Mouse (Mus musculus) hindlimb bud, embryonic 11.5 days (tissue): ENCODE results near the gene Taar5.

Experiments
- DNase-seq: peaks from one replicate; pipeline ENCODE4 v3.0.0-alpha.2; 2012; ENCODE audit warnings: low read depth, low spot score; ENCODE audit errors: extremely low spot score

Taar5 gene

DNA sequence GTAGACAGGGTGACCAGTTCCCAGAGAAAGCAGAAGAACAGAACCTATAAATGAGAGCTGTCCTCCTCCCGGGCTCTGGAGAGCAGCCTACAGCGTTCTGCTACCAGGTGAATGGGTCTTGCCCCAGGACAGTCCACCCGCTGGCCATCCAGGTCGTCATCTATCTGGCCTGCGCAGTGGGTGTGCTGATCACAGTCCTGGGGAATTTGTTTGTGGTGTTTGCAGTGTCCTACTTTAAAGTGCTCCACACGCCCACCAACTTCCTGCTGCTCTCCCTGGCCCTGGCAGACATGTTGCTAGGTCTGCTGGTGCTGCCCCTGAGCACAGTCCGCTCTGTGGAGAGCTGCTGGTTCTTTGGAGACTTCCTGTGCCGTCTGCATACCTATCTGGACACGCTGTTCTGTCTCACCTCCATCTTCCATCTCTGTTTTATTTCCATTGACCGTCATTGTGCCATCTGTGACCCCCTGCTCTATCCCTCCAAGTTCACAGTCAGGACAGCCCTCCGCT lies at the start of gene Taar5:
TSS of gene Taar5 (plus strand) at position 51 of the 510 bp plus-strand sequence.
- DNase-seq = no peak

DNA sequence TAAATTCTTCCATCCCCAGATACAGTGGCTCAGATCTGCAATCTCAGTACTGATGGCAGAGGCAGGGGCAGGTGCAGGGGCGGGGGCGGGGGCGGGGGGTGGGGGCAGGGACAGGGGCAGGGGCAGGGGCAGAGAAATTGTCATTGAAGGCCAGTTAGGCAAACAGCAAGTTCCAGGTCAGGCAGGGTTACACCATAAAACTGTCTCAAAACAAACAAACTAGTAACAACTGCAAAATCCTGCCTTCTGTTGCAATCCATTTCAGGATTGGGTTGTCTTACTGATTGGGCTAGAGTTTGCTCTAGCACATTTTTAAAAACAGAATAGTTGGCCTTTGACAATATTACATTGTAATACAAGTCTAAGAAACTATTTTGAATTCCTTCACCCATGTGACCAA lies 48.0 kb upstream of the Taar5 start:
- DNase-seq = no peak

- DNase-seq = no peak
Observed at GRCm38 (mm10) chr10:23923941-23924340, 46.6 kb upstream of the Taar5 start.

GRCm38 (mm10) chr10:23937613-23938012 lies 32.9 kb upstream of the Taar5 start:
- DNase-seq = no peak

GRCm38 (mm10) chr10:23938312-23938711 lies 32.2 kb upstream of the Taar5 start, which contains the start of gene Taar2:
Gene Taar2, plus strand, starts transcription at chr10:23938572.
- DNase-seq = no peak

DNA sequence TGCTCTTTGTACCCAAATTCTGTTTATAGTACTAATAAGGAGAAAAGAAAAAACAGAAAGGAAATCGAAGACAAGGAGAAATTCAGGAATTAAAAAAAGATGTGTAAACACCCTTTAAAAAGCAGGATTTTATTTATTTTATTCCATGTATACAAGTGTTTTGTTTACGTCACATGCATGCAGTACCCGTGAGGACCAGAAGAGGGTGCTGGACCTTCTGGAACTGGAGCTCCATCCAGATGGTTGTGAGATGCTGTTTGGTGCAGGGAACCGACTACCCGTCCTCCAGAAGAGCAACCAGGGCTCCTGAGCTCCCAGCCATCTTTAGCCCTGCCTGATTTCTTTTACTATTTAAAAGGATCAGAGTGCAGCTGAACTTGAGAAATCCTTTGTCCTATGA lies 28.0 kb upstream of the Taar5 start:
- no peak for DNase-seq

DNA sequence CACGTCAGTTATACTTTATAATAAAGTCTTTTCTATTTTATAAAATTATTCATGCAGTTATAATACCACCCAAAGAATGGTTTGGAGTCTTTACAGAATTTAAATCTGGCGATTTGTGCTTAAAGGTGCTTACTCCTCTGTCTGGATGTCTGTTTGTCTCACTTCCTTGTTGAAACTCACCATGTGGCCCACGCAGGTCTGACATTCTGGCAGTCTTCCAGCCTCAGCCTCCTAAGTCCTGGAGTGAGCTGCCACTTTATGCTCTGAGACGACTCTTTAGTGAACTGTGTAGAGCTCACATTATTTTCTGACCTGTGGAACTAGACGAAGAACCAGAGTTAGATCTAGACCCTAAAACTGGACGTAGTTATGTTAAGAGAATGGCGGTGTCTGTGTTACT lies 22.5 kb upstream of the Taar5 start:
- DNase-seq = no peak

GRCm38 (mm10) chr10:23949508-23950005 lies 20.9 kb upstream of the Taar5 start, which contains the start of gene Taar3:
Gene Taar3, plus strand, starts transcription at chr10:23949558.
- DNase-seq = no peak

- no peak for DNase-seq
Observed at GRCm38 (mm10) chr10:23951714-23952113, 18.8 kb upstream of the Taar5 start.

GRCm38 (mm10) chr10:23959071-23959470 lies 11.4 kb upstream of the Taar5 start:
- DNase-seq = no peak

GRCm38 (mm10) chr10:23960444-23960915 lies 10.0 kb upstream of the Taar5 start, which contains the start of gene Taar4:
Gene Taar4, plus strand, starts transcription at chr10:23960494.
- no peak for DNase-seq

DNA sequence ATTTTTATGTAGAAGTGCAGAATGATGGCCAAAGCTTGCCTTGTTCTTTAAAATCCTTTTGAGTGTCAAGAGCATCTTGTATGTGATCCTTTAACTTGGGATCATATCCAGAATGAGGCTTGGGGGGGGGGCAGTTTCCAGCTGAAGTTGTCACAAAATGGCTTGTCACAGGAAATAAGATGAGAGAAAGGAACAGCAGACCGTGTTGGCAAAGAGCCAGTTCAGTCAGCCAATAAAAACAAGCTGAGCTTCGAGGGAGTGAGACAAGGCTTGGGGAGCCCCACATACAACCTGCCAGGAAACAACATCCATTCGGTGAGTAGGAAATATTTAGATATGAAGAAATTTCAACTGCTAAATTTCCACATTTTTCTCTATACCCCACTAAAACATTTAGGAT lies 7.1 kb upstream of the Taar5 start:
- DNase-seq = no peak

GRCm38 (mm10) chr10:23964921-23965610 lies 5.4 kb upstream of the Taar5 start:
- DNase-seq = no peak

DNA sequence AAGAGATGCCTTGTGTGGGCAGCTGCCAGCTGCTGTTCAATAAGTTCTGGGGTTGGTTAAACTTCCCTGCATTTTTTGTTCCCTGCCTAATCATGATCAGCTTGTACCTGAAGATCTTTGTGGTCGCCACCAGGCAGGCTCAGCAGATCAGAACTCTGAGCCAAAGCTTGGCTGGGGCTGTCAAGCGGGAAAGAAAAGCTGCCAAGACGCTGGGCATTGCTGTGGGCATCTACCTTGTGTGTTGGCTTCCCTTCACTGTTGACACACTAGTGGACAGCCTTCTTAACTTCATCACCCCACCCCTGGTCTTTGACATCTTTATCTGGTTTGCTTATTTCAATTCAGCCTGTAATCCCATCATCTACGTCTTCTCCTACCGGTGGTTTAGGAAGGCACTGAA lies 750 bp downstream of the Taar5 start:
- DNase-seq = no peak

- no peak for DNase-seq
Observed at GRCm38 (mm10) chr10:23977958-23978357, 7.5 kb downstream of the Taar5 start.

GRCm38 (mm10) chr10:23978901-23979705 lies 8.6 kb downstream of the Taar5 start:
- DNase-seq = peak; percentile 46

- no peak for DNase-seq
Observed at GRCm38 (mm10) chr10:23985546-23985945, 15.0 kb downstream of the Taar5 start, which contains the start of gene Taar6. Gene Taar6, minus strand, starts transcription at chr10:23985646.

- no peak for DNase-seq
Observed at GRCm38 (mm10) chr10:23986419-23986818, 15.9 kb downstream of the Taar5 start.

GRCm38 (mm10) chr10:23993381-23993780 lies 22.9 kb downstream of the Taar5 start, which contains the start of gene Taar7a:
Gene Taar7a, minus strand, starts transcription at chr10:23993481.
- no peak for DNase-seq

DNA sequence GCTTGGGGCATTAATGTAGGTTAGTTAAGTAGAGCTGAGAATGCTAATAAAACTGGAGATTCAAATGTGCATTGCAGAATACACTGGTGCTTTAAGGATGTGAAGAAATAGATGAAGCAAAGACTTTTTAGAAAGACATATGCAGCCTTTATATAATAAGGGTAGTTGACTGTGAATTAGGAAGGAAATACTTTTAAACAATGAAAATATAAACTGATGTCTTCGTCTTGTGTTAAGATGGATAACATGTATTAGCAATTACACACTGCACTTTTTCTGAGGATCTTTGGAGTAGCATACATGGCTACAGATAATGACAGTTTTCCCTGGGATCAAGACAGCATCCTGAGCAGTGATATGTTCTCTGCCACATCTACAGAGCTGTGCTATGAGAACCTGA lies 29.1 kb downstream of the Taar5 start, which contains the start of gene Taar7b:
TSS of gene Taar7b (plus strand) at position 301 of the 400 bp plus-strand sequence.
- DNase-seq = no peak

DNA sequence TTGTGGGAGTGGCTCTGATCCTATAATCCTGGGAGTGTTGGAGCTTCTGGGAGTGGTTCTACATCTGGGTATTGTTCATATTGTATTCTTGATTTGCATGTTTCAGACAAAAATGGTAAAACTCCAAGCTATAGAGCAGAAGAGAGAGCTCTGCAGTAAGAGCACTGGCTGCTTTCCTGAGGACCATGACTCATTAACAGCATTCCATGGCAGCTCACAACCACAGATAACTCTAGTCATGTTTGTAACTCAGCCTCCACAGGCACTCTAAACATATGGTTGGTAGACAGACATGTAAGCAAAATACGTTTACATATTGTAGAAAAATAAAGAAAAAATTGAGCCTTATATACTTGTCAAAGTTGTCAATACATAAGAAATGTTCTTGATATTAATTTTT lies 35.9 kb downstream of the Taar5 start:
- DNase-seq = no peak
